Mouse (Mus musculus) olfactory bulb, adult 2 months (tissue): Measurements from ENCODE around the gene Hoxc10.

ENCODE experiments used
- CTCF ChIP-seq: fragments of 200-500 bp; IDR thresholded peaks from 2 replicates; pipeline ENCODE4 v1.5.1; 2012; ENCODE audit warnings: low read depth, mild to moderate bottlenecking, low read length, moderate library complexity; ENCODE audit not compliant: insufficient read depth
- POLR2A ChIP-seq: fragments of 200-500 bp; IDR thresholded peaks from 2 replicates; pipeline ENCODE4 v1.6.1; 2012; ENCODE audit warnings: mild to moderate bottlenecking, low read depth, low read length, moderate library complexity; ENCODE audit not compliant: insufficient read depth

DNA sequence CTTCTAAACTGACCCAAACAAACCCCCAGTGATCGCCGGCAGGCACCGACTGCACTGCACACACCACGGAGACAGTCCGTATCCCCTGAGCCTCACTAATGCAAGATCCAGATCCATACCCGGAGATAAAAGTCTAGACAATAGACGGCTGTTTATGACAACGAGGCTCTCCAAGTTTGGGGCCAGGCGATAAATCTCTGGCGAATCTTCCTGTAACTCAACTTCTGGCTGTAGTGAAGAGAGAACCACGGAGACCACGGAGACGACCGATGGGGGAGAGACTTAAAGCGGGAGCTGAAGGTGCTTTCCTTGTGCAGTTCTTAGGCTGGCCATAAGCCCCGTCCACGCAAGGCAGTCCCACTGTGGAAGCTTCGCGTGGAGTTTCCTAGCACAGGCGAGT lies 16.9 kb upstream of the Hoxc10 start:
- TF ChIP-seq POLR2A (no peak), CTCF (no peak)
